Mouse (Mus musculus): Measurements from ENCODE around the gene Psmb4.

GRCm38 (mm10) chr3:94915903-94916741 lies 29.4 kb upstream of the Psmb4 start:
- TF ChIP-seq POLR2A (IDR thresholded peaks at IDR 0.05; ENCODE audit: borderline replicate concordance, low read depth, low read length) (no peak), CTCF (IDR thresholded peaks at IDR 0.05; ENCODE audit: low read depth, low read length) (no peak)

Measured in bone marrow macrophage, adult 2 months (primary cell).